Mouse (Mus musculus) stomach, embryonic 14.5 days (tissue): Measurements from ENCODE around the gene Nsmf. TPM values are rescaled to one million over a fixed set of nuclear protein-coding genes. Genes with fewer than 3 reads are reported as not detected.

Experiments used
- ATAC-seq: fragments of 200-750 bp; cut with Nextera tagmentation; 2 replicates; pipeline ENCODE4 v1.8.0; 2017; ENCODE audit warnings: low read depth, moderate TSS enrichment; ENCODE audit not compliant: insufficient number of reproducible peaks, insufficient read depth, low FRiP score
- H3K27ac ChIP-seq: fragments of 300-500 bp; sonication (generic); 2 replicates; pipeline ENCODE4 v1.5.1; 2014; ENCODE audit warnings: mild to moderate bottlenecking, low read length, moderate library complexity, mixed read lengths
- H3K27me3 ChIP-seq: fragments of 300-500 bp; sonication (generic); 2 replicates; pipeline ENCODE4 v1.6.1; 2014; ENCODE audit warnings: low read length, control low read depth, mixed read lengths; ENCODE audit not compliant: control insufficient read depth, insufficient read depth
- H3K36me3 ChIP-seq: fragments of 300-500 bp; sonication (generic); 2 replicates; pipeline ENCODE4 v1.6.1; 2014; ENCODE audit warnings: mild to moderate bottlenecking, control low read depth, low read length, moderate library complexity, mixed read lengths; ENCODE audit not compliant: control insufficient read depth, insufficient read depth
- H3K4me1 ChIP-seq: fragments of 300-500 bp; sonication (generic); 2 replicates; pipeline ENCODE4 v1.6.1; 2014; ENCODE audit warnings: low read length, control low read depth, mixed read lengths; ENCODE audit not compliant: control insufficient read depth, insufficient read depth
- H3K4me2 ChIP-seq: fragments of 300-500 bp; sonication (generic); replicated peaks from 2 replicates; pipeline ENCODE4 v1.6.1; 2014; ENCODE audit warnings: low read depth, low read length, control low read depth
- H3K4me3 ChIP-seq: fragments of 300-500 bp; sonication (generic); 2 replicates; pipeline ENCODE4 v1.5.1; 2014; ENCODE audit warnings: low read depth, low read length, control low read depth
- H3K9ac ChIP-seq: fragments of 300-500 bp; sonication (generic); replicated peaks from 2 replicates; pipeline ENCODE4 v1.6.1; 2014; ENCODE audit warnings: low read depth, mild to moderate bottlenecking, control low read depth, low read length, moderate library complexity, mixed read lengths
- H3K9me3 ChIP-seq: fragments of 300-500 bp; sonication (generic); 2 replicates; pipeline ENCODE4 v1.6.1; 2016; ENCODE audit warnings: low read depth, low read length, control low read depth; ENCODE audit not compliant: control insufficient read depth
- WGBS: fragments of 180-500 bp; shearing (Covaris S2); extraction: QIAGEN DNeasy Blood & Tissue Kit; methylation state at CpG from one replicate; pipeline ENCODE4 v1.1.7; 2014; 5-methylcytosine and 5-hydroxymethylcytosine counted together
- polyA plus RNA-seq: library from polyadenylated mRNA; unstranded; fragments of >200 nt; fragmentation: Nextera tagmentation; extraction: Ambion mirVana; gene quantifications from 2 replicates; pipeline ENCODE4 v1.2.1, GENCODE M21; 2014

Nsmf gene
- polyA plus RNA-seq, 1 experiment from 2014 or later: 59.5 TPM

DNA sequence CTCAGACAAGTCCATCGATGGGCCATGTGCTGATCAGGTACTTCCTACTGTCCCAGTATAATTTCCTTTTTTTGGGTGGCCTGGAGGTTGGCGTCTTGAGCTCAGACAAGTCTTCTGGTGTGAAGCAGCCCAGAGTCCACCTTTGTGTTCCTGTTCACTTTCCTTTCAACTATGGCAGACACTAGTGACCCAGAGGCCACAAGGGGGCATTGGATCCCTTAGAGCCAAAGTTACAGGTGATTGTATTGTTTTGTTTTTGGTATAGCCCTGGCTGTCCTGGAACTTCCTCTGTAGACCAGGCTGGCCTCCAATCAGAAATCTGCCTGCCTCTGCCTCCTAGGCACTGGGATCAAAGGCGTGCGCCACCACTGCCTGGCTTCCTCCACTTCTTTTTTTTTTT is 18.2 kb downstream of the Nsmf start:
- H3K4me3 ChIP-seq: no peak overlapping the region
- H3K4me2 ChIP-seq: no peak overlapping the region
- no peaks in the 10 kb centered on the region for H3K27me3 ChIP-seq
- 92% methylated on average over 4 of the region's 4 CpGs for WGBS
- no peaks in the 10 kb centered on the region for H3K9me3 ChIP-seq
- H3K9ac ChIP-seq: no peak overlapping the region
- H3K4me1 ChIP-seq: no peaks in the 10 kb centered on the region
- no peak for ATAC-seq
- H3K36me3 ChIP-seq: no peaks in the 10 kb centered on the region
- H3K27ac ChIP-seq: no peak overlapping the region

DNA sequence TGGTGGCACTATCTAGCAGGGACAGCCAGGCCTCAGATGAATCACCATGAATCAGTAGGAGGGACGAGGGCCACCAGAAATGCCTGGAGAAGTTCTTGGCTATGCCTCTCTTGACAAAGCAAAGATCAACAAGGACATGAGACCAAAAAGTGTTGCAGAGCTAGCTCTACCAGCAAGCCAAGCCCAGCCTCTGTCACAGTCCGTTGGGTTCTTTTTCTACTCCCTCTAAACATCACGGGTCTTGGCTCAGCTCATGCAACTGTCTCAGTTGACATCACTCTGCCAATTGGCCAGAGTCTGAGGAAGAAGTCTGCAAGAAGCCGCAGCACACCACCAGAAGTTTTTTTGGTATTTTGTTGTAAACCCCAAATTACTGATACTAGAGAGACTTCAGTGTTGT is 21.4 kb downstream of the Nsmf start:
- Histone ChIP-seq H3K9ac (no peak overlapping the region), H3K4me2 (no peak overlapping the region), H3K36me3 (no peaks in the 10 kb centered on the region), H3K4me3 (no peak overlapping the region), H3K9me3 (no peaks in the 10 kb centered on the region), H3K27me3 (no peaks in the 10 kb centered on the region), H3K27ac (no peak overlapping the region), H3K4me1 (no peaks in the 10 kb centered on the region)
- ATAC-seq: no peak
- 64% methylated on average over 4 of the region's 4 CpGs for WGBS

DNA sequence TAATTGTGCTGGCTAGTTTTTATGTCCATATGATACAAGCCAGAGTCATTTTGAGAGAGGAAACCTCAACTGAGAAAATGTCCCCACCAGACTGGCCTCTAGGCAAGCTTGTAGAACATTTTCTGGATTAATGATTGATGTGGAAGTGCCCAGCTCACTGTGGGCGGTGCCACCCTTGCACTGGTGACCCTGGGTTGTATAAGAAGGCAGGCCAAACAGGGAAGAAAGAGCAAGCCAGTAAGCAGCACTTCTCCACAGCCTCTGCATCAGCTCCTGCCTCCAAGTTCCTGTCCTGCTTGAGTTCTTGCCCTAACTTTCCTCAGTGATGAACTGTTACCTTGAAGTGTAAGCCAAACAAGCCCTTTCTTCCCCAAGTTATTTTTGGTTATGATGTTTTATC is 24.8 kb downstream of the Nsmf start:
- WGBS: 83% methylated on average over 1 of the region's 1 CpGs
- no peaks in the 10 kb centered on the region for H3K36me3 ChIP-seq
- H3K27ac ChIP-seq: no peak overlapping the region
- H3K4me2 ChIP-seq: no peak overlapping the region
- no peaks in the 10 kb centered on the region for H3K4me1 ChIP-seq
- no peak overlapping the region for H3K4me3 ChIP-seq
- H3K27me3 ChIP-seq: no peaks in the 10 kb centered on the region
- no peak overlapping the region for H3K9ac ChIP-seq
- H3K9me3 ChIP-seq: no peaks in the 10 kb centered on the region
- ATAC-seq: no peak

GRCm38 (mm10) chr2:25080076-25080475 is 25.9 kb downstream of the Nsmf start, which contains the start of gene Entpd8:
Gene Entpd8 (plus strand): TSS chr2:25080304.
- H3K27me3 ChIP-seq: no peaks in the 10 kb centered on the region
- H3K27ac ChIP-seq: no peak within 1 kb of the TSS
- H3K4me3 ChIP-seq: no peak within 1 kb of the TSS
- no peak for ATAC-seq
- H3K9me3 ChIP-seq: no peaks in the 10 kb centered on the region
- WGBS: 54% methylated on average over 5 of the region's 5 CpGs
- no peak within 1 kb of the TSS for H3K4me2 ChIP-seq
- H3K9ac ChIP-seq: no peak within 1 kb of the TSS
- no peaks in the 10 kb centered on the region for H3K36me3 ChIP-seq
- H3K4me1 ChIP-seq: no peaks in the 10 kb centered on the region

DNA sequence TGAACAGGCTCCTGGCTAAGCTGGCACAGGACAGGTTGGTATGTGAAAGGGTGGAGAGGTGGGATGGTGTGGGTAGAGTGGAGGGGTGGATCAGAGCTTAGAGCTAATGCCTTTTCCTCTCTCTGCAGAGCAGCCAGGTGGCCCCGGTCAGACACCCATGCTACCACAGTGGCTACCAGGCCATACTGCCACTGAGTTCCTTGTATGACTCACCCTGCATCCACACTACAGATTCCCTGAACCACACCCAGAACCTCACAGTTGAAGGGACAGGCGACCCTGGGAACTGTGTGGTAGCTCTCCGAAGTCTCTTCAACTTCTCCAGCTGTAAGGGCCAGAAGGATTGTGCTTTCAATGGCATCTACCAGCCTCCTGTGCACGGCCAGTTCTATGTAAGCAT is 29.5 kb downstream of the Nsmf start:
- H3K4me2 ChIP-seq: no peak overlapping the region
- WGBS: 76% methylated on average over 4 of the region's 4 CpGs
- no peaks in the 10 kb centered on the region for H3K27me3 ChIP-seq
- no peak overlapping the region for H3K9ac ChIP-seq
- H3K9me3 ChIP-seq: no peaks in the 10 kb centered on the region
- no peak overlapping the region for H3K27ac ChIP-seq
- H3K36me3 ChIP-seq: no peaks in the 10 kb centered on the region
- ATAC-seq: 0 out of 2 replicates have a peak, but pooled peaks have one; percentile 28
- H3K4me1 ChIP-seq: no peaks in the 10 kb centered on the region
- no peak overlapping the region for H3K4me3 ChIP-seq

- Histone ChIP-seq H3K4me1 (no peaks in the 10 kb centered on the region), H3K27me3 (no peaks in the 10 kb centered on the region), H3K27ac (no peak overlapping the region), H3K4me2 (no peak overlapping the region), H3K9me3 (no peaks in the 10 kb centered on the region), H3K9ac (no peak overlapping the region), H3K4me3 (no peak overlapping the region), H3K36me3 (no peaks in the 10 kb centered on the region)
- WGBS: 93% methylated on average over 5 of the region's 5 CpGs
- no peak for ATAC-seq
Observed at GRCm38 (mm10) chr2:25085571-25085970, 31.4 kb downstream of the Nsmf start.

DNA sequence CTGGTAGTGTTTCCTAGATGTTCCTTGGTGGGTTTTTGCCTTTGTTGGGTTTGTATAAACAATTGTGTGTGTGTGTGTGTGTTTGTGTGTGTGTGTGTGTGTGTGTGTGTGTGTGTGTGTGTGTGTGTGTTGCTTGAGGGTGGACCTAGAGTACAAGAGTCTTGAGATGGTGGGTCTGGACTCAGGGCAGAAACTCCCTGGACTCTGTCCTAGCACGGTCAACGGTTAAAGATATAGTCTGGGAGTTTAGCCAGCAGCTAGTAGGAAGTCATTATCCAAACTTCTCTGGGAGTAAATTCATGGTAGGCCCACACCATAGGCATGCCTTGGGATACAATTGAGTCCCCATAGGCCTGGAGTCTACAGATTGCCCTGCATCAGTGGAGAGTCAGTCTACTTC is 33.7 kb downstream of the Nsmf start:
- ATAC-seq: no peak
- 91% methylated on average over 2 of the region's 2 CpGs for WGBS
- Histone ChIP-seq H3K27ac (no peak overlapping the region), H3K9me3 (no peaks in the 10 kb centered on the region), H3K4me1 (no peaks in the 10 kb centered on the region), H3K9ac (no peak overlapping the region), H3K27me3 (no peaks in the 10 kb centered on the region), H3K4me2 (no peak overlapping the region), H3K36me3 (no peaks in the 10 kb centered on the region), H3K4me3 (no peak overlapping the region)

DNA sequence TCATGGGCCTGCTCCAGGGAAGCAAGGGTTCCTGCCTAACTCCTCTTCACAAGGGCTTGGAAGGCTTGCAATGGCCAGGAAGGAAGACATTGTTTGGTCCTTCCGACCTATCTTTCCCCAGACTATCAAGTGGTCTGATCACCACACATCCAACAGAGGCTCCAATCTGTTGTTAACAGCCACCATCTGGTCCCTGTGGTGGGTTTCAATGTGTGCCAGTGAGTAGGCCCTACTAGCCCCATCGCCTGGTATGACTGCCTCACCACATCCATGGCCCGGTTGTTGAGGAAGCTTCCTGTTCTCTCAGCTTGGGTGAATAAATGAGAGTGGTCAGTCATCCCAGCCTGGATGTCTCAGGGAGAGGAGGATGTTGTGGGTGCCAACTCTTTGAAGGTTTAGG is 34.5 kb downstream of the Nsmf start:
- no peak for ATAC-seq
- 82% methylated on average over 3 of the region's 3 CpGs for WGBS
- Histone ChIP-seq H3K4me1 (no peaks in the 10 kb centered on the region), H3K4me2 (no peak overlapping the region), H3K9me3 (no peaks in the 10 kb centered on the region), H3K9ac (no peak overlapping the region), H3K27ac (no peak overlapping the region), H3K4me3 (no peak overlapping the region), H3K36me3 (no peaks in the 10 kb centered on the region), H3K27me3 (no peaks in the 10 kb centered on the region)

- H3K9me3 ChIP-seq: no peaks in the 10 kb centered on the region
- H3K27me3 ChIP-seq: no peaks in the 10 kb centered on the region
- H3K4me2 ChIP-seq: peak overlapping the region; percentile 48
- no peaks in the 10 kb centered on the region for H3K36me3 ChIP-seq
- no peaks in the 10 kb centered on the region for H3K4me1 ChIP-seq
- peak overlapping the region; percentile 22 for H3K4me3 ChIP-seq
- 0 out of 2 replicates have a peak overlapping the region, but pooled peaks have one; percentile 2 for H3K9ac ChIP-seq
- WGBS: 31% methylated on average over 17 of the region's 17 CpGs
- no peak overlapping the region for H3K27ac ChIP-seq
- ATAC-seq: 0 out of 2 replicates have a peak, but pooled peaks have one; percentile 10
Observed at GRCm38 (mm10) chr2:25094785-25095108, 40.6 kb downstream of the Nsmf start.
